Mouse (Mus musculus) ovary, postnatal 14 days (tissue): Measurements from ENCODE around the gene Lenep.
"Not testable (repeated sequence)": the region's sequence is repeated elsewhere in the genome, so short reads cannot be mapped to it uniquely, and the experiment has no call there.

ENCODE experiments used
- DNase-seq: peaks from one replicate; pipeline ENCODE4 v3.0.0; 2022; ENCODE audit warnings: low spot score

Gene Lenep

GRCm38 (mm10) chr3:89402693-89403092 lies at the start of gene Lenep:
Gene Lenep, minus strand, starts transcription at chr3:89402793.
- DNase-seq = no peak

- no peak for DNase-seq
These were observed 49.3 kb upstream of the Lenep start for GRCm38 (mm10) chr3:89451916-89452315.

GRCm38 (mm10) chr3:89449541-89449940 lies 46.9 kb upstream of the Lenep start:
- DNase-seq = peak; percentile 55

- DNase-seq = no peak
These were observed 46.3 kb upstream of the Lenep start for GRCm38 (mm10) chr3:89448720-89449537.

- DNase-seq = no peak
These were observed 38.1 kb upstream of the Lenep start for GRCm38 (mm10) chr3:89440691-89441090.

GRCm38 (mm10) chr3:89437269-89437668 lies 34.7 kb upstream of the Lenep start:
- DNase-seq = no peak

- DNase-seq = peak; percentile 45
These were observed 33.9 kb upstream of the Lenep start, which contains the start of gene Pbxip1 for GRCm38 (mm10) chr3:89436176-89437113. Gene Pbxip1, plus strand, starts transcription at chr3:89436706.

GRCm38 (mm10) chr3:89435041-89435440 lies 32.4 kb upstream of the Lenep start:
- DNase-seq = no peak

GRCm38 (mm10) chr3:89434532-89434931 lies 31.9 kb upstream of the Lenep start:
- DNase-seq = no peak

GRCm38 (mm10) chr3:89432606-89433005 lies 30.0 kb upstream of the Lenep start:
- DNase-seq = no peak

GRCm38 (mm10) chr3:89430171-89431159 lies 27.9 kb upstream of the Lenep start, which contains the start of gene Pygo2:
Gene Pygo2, plus strand, starts transcription at chr3:89430214.
- peak; percentile 88 for DNase-seq

- not testable (repeated sequence) for DNase-seq
These were observed 26.4 kb upstream of the Lenep start for GRCm38 (mm10) chr3:89429021-89429420.

- no peak for DNase-seq
These were observed 23.3 kb upstream of the Lenep start for GRCm38 (mm10) chr3:89425876-89426275.

- DNase-seq = no peak
These were observed 22.5 kb upstream of the Lenep start for GRCm38 (mm10) chr3:89425141-89425525.

GRCm38 (mm10) chr3:89424416-89425140 lies 22.0 kb upstream of the Lenep start:
- no peak for DNase-seq

GRCm38 (mm10) chr3:89422556-89423205 lies 20.1 kb upstream of the Lenep start:
- no peak for DNase-seq

GRCm38 (mm10) chr3:89421810-89422473 lies 19.3 kb upstream of the Lenep start:
- DNase-seq = no peak

- DNase-seq = peak; percentile 67
These were observed 18.6 kb upstream of the Lenep start for GRCm38 (mm10) chr3:89421002-89421774.

GRCm38 (mm10) chr3:89420421-89420820 lies 17.8 kb upstream of the Lenep start:
- no peak for DNase-seq
